Mouse (Mus musculus) neural tube, embryonic 14.5 days (tissue): Measurements from ENCODE around the gene Lrp2. TPM values are rescaled to one million over a fixed set of nuclear protein-coding genes. Genes with fewer than 3 reads are reported as not detected.

ENCODE experiments used
- ATAC-seq: fragments of 200-750 bp; cut with Nextera tagmentation; 2 replicates; pipeline ENCODE4 v1.8.0; 2017; ENCODE audit warnings: low read depth, mild to moderate bottlenecking, moderate TSS enrichment, moderate library complexity
- H3K27ac ChIP-seq: fragments of 300-500 bp; sonication (generic); 2 replicates; pipeline ENCODE4 v1.5.1; 2014; ENCODE audit warnings: low read depth, mild to moderate bottlenecking, control low read depth, low read length, moderate library complexity, mixed read lengths
- H3K27me3 ChIP-seq: fragments of 300-500 bp; sonication (generic); 2 replicates; pipeline ENCODE4 v1.6.1; 2014; ENCODE audit warnings: low read length; ENCODE audit not compliant: control insufficient read depth, insufficient read depth
- H3K36me3 ChIP-seq: fragments of 300-500 bp; sonication (generic); 2 replicates; pipeline ENCODE4 v1.6.1; 2014; ENCODE audit warnings: low read length, mixed read lengths; ENCODE audit not compliant: control insufficient read depth, insufficient read depth
- H3K4me1 ChIP-seq: fragments of 300-500 bp; sonication (generic); 2 replicates; pipeline ENCODE4 v1.6.1; 2014; ENCODE audit warnings: low read length; ENCODE audit not compliant: control insufficient read depth, insufficient read depth
- H3K4me2 ChIP-seq: fragments of 300-500 bp; sonication (generic); 2 replicates; pipeline ENCODE4 v1.6.1; 2014; ENCODE audit warnings: mild to moderate bottlenecking, low read depth, low read length, control low read depth
- H3K4me3 ChIP-seq: fragments of 300-500 bp; sonication (generic); 2 replicates; pipeline ENCODE4 v1.5.1; 2014; ENCODE audit warnings: low read depth, low read length, control low read depth, mixed read lengths
- H3K9ac ChIP-seq: fragments of 300-500 bp; sonication (generic); replicated peaks from 2 replicates; pipeline ENCODE4 v1.6.1; 2014; ENCODE audit warnings: low read depth, mild to moderate bottlenecking, control low read depth, low read length, mixed read lengths
- H3K9me3 ChIP-seq: fragments of 300-500 bp; sonication (generic); 2 replicates; pipeline ENCODE4 v1.6.1; 2016; ENCODE audit warnings: low read length; ENCODE audit not compliant: control insufficient read depth
- WGBS: fragments of 180-500 bp; shearing (Covaris S2); extraction: QIAGEN DNeasy Blood & Tissue Kit; methylation state at CpG from one replicate; pipeline ENCODE4 v1.1.7; 2014; 5-methylcytosine and 5-hydroxymethylcytosine counted together
- polyA plus RNA-seq: library from polyadenylated mRNA; unstranded; fragments of >200 nt; fragmentation: Nextera tagmentation; extraction: Ambion mirVana; gene quantifications from 2 replicates; pipeline ENCODE4 v1.2.1, GENCODE M21; 2014

Lrp2 gene
- polyA plus RNA-seq, 1 experiment from 2014 or later = 1.8 TPM

- ATAC-seq = no peak
- 30% methylated on average over 9 of the region's 9 CpGs for WGBS
Measured at GRCm38 (mm10) chr2:69395597-69396248, 190.1 kb downstream of the Lrp2 start.

GRCm38 (mm10) chr2:69393947-69394346 is 191.9 kb downstream of the Lrp2 start:
- WGBS = 85% methylated on average over 2 of the region's 2 CpGs
- no peak for ATAC-seq
- no peaks in the 10 kb centered on the region for H3K4me1 ChIP-seq
- no peaks in the 10 kb centered on the region for H3K36me3 ChIP-seq
- no peak overlapping the region for H3K4me3 ChIP-seq
- H3K4me2 ChIP-seq = no peak overlapping the region
- no peaks in the 10 kb centered on the region for H3K9me3 ChIP-seq
- no peaks in the 10 kb centered on the region for H3K27me3 ChIP-seq
- H3K27ac ChIP-seq = no peak overlapping the region
- H3K9ac ChIP-seq = no peak overlapping the region

More at GRCm38 (mm10) chr2:69395597-69396248, 190.1 kb downstream of the Lrp2 start:
- H3K4me2 ChIP-seq = no peak overlapping the region
- H3K4me1 ChIP-seq = no peaks in the 10 kb centered on the region
- H3K9me3 ChIP-seq = no peaks in the 10 kb centered on the region
- no peak overlapping the region for H3K9ac ChIP-seq
- H3K4me3 ChIP-seq = no peak overlapping the region
- no peaks in the 10 kb centered on the region for H3K36me3 ChIP-seq
- no peaks in the 10 kb centered on the region for H3K27me3 ChIP-seq
- H3K27ac ChIP-seq = no peak overlapping the region

DNA sequence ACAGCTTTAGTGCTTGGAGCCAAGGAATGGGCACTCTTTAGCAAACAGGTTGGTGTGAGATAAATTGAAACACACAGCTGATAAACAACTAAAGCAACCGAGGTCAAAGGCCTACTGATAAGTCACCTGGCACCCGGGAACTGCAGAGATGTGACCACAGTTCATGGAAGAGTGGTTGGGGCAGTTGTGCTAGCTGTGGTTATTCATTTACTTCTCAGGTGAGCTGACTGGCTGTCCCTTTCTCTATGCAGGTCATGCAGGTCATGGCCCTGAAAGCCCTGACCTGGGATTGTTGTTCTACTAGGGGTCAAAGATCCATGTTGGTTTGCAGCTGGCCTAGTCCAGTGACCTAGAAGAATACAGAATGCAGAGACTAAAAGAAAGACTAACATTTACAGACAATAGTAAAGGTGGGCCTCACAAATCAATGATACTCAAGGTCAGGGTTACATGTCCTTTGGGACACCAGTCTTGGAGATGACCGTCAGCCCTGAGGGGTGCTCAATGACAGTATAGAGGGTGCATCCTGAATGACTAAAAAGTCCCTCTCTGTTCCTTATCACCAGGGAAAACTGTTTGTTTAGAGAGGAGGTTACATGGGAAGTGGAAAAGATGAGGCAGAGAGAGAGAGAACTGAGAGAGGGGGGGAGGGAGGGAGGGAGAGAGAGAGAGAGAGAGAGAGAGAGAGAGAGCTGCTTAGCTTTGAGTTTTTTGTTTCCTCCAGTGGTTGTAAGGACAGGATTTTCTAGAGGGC is 199.6 kb downstream of the Lrp2 start:
- WGBS = 93% methylated on average over 3 of the region's 3 CpGs
- no peak for ATAC-seq
- Histone ChIP-seq H3K4me2 (no peak overlapping the region), H3K4me1 (no peaks in the 10 kb centered on the region), H3K36me3 (no peaks in the 10 kb centered on the region), H3K27me3 (no peaks in the 10 kb centered on the region), H3K9me3 (no peaks in the 10 kb centered on the region), H3K4me3 (no peak overlapping the region), H3K27ac (no peak overlapping the region), H3K9ac (no peak overlapping the region)

DNA sequence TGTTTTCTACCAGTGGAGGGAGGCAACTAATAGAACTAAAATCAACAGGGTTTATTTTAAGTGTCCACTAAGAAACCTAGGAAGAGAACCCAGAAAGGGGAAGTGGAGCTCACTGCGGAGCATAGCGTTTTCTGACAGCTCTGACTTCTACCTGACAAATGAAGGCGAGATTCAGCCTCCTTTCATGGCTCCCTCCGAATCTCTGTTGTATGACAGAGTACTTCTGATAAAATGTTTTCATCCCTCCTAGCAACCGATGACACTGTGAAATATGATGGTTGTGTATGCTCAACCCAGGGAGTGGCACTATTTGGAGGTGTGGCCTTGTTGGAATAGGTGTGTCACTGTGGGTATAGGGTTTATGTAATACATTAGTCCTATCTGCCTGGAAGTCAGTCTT is 203.0 kb downstream of the Lrp2 start:
- 90% methylated on average over 5 of the region's 5 CpGs for WGBS
- H3K9ac ChIP-seq = no peak overlapping the region
- ATAC-seq = no peak
- no peak overlapping the region for H3K4me3 ChIP-seq
- H3K4me2 ChIP-seq = no peak overlapping the region
- H3K36me3 ChIP-seq = no peaks in the 10 kb centered on the region
- no peaks in the 10 kb centered on the region for H3K27me3 ChIP-seq
- no peak overlapping the region for H3K27ac ChIP-seq
- H3K9me3 ChIP-seq = no peaks in the 10 kb centered on the region
- no peaks in the 10 kb centered on the region for H3K4me1 ChIP-seq

DNA sequence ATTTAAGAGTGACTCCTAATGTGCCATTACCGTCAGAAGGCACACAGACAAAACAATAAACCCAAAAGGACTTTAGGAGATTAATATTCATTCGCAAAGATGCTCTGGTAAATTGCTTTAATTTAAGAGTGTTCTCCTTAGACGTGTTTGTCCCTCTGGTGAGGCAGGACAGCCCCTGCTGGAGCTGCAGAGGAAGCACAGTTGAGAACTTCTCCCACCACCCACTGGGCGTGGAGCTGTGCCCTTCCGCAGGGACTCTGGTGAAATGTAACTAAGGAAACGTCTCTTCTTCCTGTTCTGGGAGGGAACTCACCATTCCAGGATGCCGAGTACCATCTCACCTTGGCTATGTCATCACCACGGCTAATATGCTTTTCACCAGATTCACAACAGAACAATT is 204.1 kb downstream of the Lrp2 start:
- ATAC-seq = no peak
- H3K9ac ChIP-seq = no peak overlapping the region
- WGBS = 49% methylated on average over 8 of the region's 8 CpGs
- no peaks in the 10 kb centered on the region for H3K36me3 ChIP-seq
- H3K9me3 ChIP-seq = no peaks in the 10 kb centered on the region
- no peak overlapping the region for H3K4me3 ChIP-seq
- H3K4me1 ChIP-seq = no peaks in the 10 kb centered on the region
- no peak overlapping the region for H3K27ac ChIP-seq
- no peak overlapping the region for H3K4me2 ChIP-seq
- H3K27me3 ChIP-seq = no peaks in the 10 kb centered on the region

GRCm38 (mm10) chr2:69380281-69380680 is 205.6 kb downstream of the Lrp2 start, which contains the start of gene Dhrs9:
Gene Dhrs9 (plus strand): TSS chr2:69380445.
- Histone ChIP-seq H3K36me3 (no peaks in the 10 kb centered on the region), H3K4me3 (no peak within 1 kb of the TSS), H3K4me2 (no peak within 1 kb of the TSS), H3K4me1 (no peaks in the 10 kb centered on the region), H3K27ac (no peak within 1 kb of the TSS), H3K9ac (no peak within 1 kb of the TSS), H3K27me3 (no peaks in the 10 kb centered on the region), H3K9me3 (no peaks in the 10 kb centered on the region)
- ATAC-seq = no peak
- WGBS = 84% methylated on average over 13 of the region's 13 CpGs

- H3K4me1 ChIP-seq = no peaks in the 10 kb centered on the region
- no peak overlapping the region for H3K9ac ChIP-seq
- no peak overlapping the region for H3K4me3 ChIP-seq
- H3K27me3 ChIP-seq = no peaks in the 10 kb centered on the region
- H3K4me2 ChIP-seq = no peak overlapping the region
- no peaks in the 10 kb centered on the region for H3K9me3 ChIP-seq
- ATAC-seq = no peak
- H3K36me3 ChIP-seq = no peaks in the 10 kb centered on the region
- no peak overlapping the region for H3K27ac ChIP-seq
- 74% methylated on average over 1 of the region's 1 CpGs for WGBS
Measured at GRCm38 (mm10) chr2:69379801-69380200, 206.1 kb downstream of the Lrp2 start.

- Histone ChIP-seq H3K4me1 (no peaks in the 10 kb centered on the region), H3K27ac (no peak overlapping the region), H3K36me3 (no peaks in the 10 kb centered on the region), H3K27me3 (no peaks in the 10 kb centered on the region), H3K4me2 (no peak overlapping the region), H3K9me3 (no peaks in the 10 kb centered on the region), H3K9ac (no peak overlapping the region), H3K4me3 (no peak overlapping the region)
- 95% methylated on average over 2 of the region's 2 CpGs for WGBS
- no peak for ATAC-seq
Measured at GRCm38 (mm10) chr2:69376780-69377179, 209.1 kb downstream of the Lrp2 start.
